Mouse (Mus musculus): ENCODE measurements around the gene Rhbdl3.

- TF ChIP-seq CTCF (IDR thresholded peaks at IDR 0.05; ENCODE audit: insufficient read depth, low read length) (no peak), POLR2A (IDR thresholded peaks at IDR 0.05; ENCODE audit: borderline replicate concordance, extremely low read depth, low read depth, low read length) (no peak)
Observed at GRCm38 (mm10) chr11:80302536-80302935, 1.8 kb downstream of the Rhbdl3 start.

Data from lung, adult 2 months (tissue).